Mouse (Mus musculus): ENCODE measurements at regions not wholly inside any gene's neighbourhood (a gene's known extent, or its start where the extent isn't known, plus 50 kb on each side); places are given as distances from the start of the nearest gene placed in this dataset.
"Not testable (repeated sequence)": the region's sequence is repeated elsewhere in the genome, so short reads cannot be mapped to it uniquely, and the experiment has no call there.

- peak in 1 of 2 experiments; percentile 22 for DNase-seq (ENCODE audit: low spot score in 2 of 2)
Measured at GRCm38 (mm10) chr4:10670846-10671428, 203.4 kb upstream of the 2610301B20Rik start.

GRCm38 (mm10) chr4:10691086-10691485, 183.2 kb upstream of the 2610301B20Rik start:
- no peak for DNase-seq (ENCODE audit: low spot score in 2 of 2)

- no peak for DNase-seq (ENCODE audit: low spot score in 2 of 2)
Measured at GRCm38 (mm10) chr4:10692860-10693259, 181.4 kb upstream of the 2610301B20Rik start.

GRCm38 (mm10) chr4:10693446-10694105, 180.7 kb upstream of the 2610301B20Rik start:
- no peak for DNase-seq (ENCODE audit: low spot score in 2 of 2)

GRCm38 (mm10) chr4:10694106-10694748, 180.1 kb upstream of the 2610301B20Rik start:
- DNase-seq (ENCODE audit: low spot score in 2 of 2) = not testable (repeated sequence)

GRCm38 (mm10) chr4:10697225-10697836, 177.0 kb upstream of the 2610301B20Rik start:
- no peak for DNase-seq (ENCODE audit: low spot score in 2 of 2)

GRCm38 (mm10) chr4:10698637-10699036, 175.7 kb upstream of the 2610301B20Rik start:
- no peak for DNase-seq (ENCODE audit: low spot score in 2 of 2)

- no peak for DNase-seq (ENCODE audit: low spot score in 2 of 2)
Measured at GRCm38 (mm10) chr4:10701479-10701878, 172.8 kb upstream of the 2610301B20Rik start.

GRCm38 (mm10) chr4:10703212-10703611, 171.1 kb upstream of the 2610301B20Rik start:
- DNase-seq (ENCODE audit: low spot score in 2 of 2) = no peak

- DNase-seq (ENCODE audit: low spot score in 2 of 2) = peak; percentile 27 to 33
Measured at GRCm38 (mm10) chr4:10707016-10707657, 167.2 kb upstream of the 2610301B20Rik start.

GRCm38 (mm10) chr4:10707658-10708056, 166.6 kb upstream of the 2610301B20Rik start:
- DNase-seq (ENCODE audit: low spot score in 2 of 2) = peak; percentile 64 to 70

GRCm38 (mm10) chr4:10711939-10712533, 162.3 kb upstream of the 2610301B20Rik start:
- no peak for DNase-seq (ENCODE audit: low spot score in 2 of 2)

- no peak for DNase-seq (ENCODE audit: low spot score in 2 of 2)
Measured at GRCm38 (mm10) chr4:10723341-10723740, 151.0 kb upstream of the 2610301B20Rik start.

GRCm38 (mm10) chr4:10727894-10728293, 146.4 kb upstream of the 2610301B20Rik start:
- no peak for DNase-seq (ENCODE audit: low spot score in 2 of 2)

- DNase-seq (ENCODE audit: low spot score in 2 of 2) = no peak
Measured at GRCm38 (mm10) chr4:10745207-10745606, 129.1 kb upstream of the 2610301B20Rik start.

GRCm38 (mm10) chr4:10748816-10749215, 125.5 kb upstream of the 2610301B20Rik start:
- no peak for DNase-seq (ENCODE audit: low spot score in 2 of 2)

GRCm38 (mm10) chr4:10750377-10751062, 123.8 kb upstream of the 2610301B20Rik start:
- not testable (repeated sequence) for DNase-seq (ENCODE audit: low spot score in 2 of 2)

- no peak for DNase-seq (ENCODE audit: low spot score in 2 of 2)
Measured at GRCm38 (mm10) chr4:10753176-10753575, 121.1 kb upstream of the 2610301B20Rik start.

GRCm38 (mm10) chr4:10759491-10759890, 114.8 kb upstream of the 2610301B20Rik start:
- no peak for DNase-seq (ENCODE audit: low spot score in 2 of 2)

GRCm38 (mm10) chr4:10767676-10768075, 106.6 kb upstream of the 2610301B20Rik start:
- peak; percentile 24 to 30 for DNase-seq (ENCODE audit: low spot score in 2 of 2)

Measured in right cerebral cortex, postnatal 10 days (tissue).